Mouse (Mus musculus): ENCODE measurements around the gene Atrn.

DNA sequence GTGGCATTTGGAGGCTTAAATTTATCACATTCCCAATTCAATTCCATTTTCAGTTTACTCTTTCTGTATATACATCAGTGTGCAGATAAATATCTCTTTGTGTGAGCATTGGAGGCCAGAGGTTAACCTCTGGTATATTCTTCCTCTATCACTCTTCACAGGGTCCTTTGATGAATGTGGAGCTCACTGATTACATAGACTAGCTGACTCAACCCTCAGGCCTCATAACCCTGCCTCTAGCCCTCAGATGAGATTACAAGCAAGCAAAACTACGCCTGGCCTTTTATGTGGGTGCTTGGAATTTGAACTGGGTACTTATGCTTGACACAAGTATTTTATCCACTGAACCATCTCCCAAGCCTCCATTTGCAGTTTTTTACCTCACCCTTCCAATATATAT is 68.6 kb downstream of the Atrn start:
- TF ChIP-seq POLR2A (IDR thresholded peaks at IDR 0.05; ENCODE audit: extremely low read depth, insufficient read depth, low read length) (no peak), CTCF (IDR thresholded peaks at IDR 0.05; ENCODE audit: extremely low read depth, insufficient read depth, low read length) (no peak)

Measured in cortical plate, adult 2 months (tissue).